Mouse (Mus musculus) liver, embryonic 12.5 days (tissue): ENCODE data around the gene Olfr92. TPM values are rescaled to one million over a fixed set of nuclear protein-coding genes. Genes with fewer than 3 reads are reported as not detected.

Experiments
- polyA plus RNA-seq: library from polyadenylated mRNA; unstranded; fragments of >200 nt; fragmentation: Nextera tagmentation; extraction: Ambion mirVana; gene quantifications from 2 replicates; pipeline ENCODE4 v1.2.1, GENCODE M21; 2016

The Olfr92 gene
- polyA plus RNA-seq, 1 experiment from 2014 or later, result not detected

Other genes starting within 250 kb of the Olfr92 start
- gene Trim40, start 230.0 kb downstream of the Olfr92 start, polyA plus RNA-seq, result not detected in 2 replicates
- gene Trim31, start 222.0 kb downstream of the Olfr92 start, polyA plus RNA-seq, result not detected in 2 replicates
- gene Rnf39, start 177.2 kb downstream of the Olfr92 start, polyA plus RNA-seq, result not detected in 2 replicates
- 44.5 and 47.3 TPM in 2 replicates for gene Ppp1r11, start 168.3 kb downstream of the Olfr92 start, polyA plus RNA-seq
- gene Znrd1, start 161.5 kb downstream of the Olfr92 start, polyA plus RNA-seq, result 32.7 and 33.5 TPM in 2 replicates
- 3.9 and 5.2 TPM in 2 replicates for gene Znrd1as, start 161.5 kb downstream of the Olfr92 start, polyA plus RNA-seq
- not detected in 2 replicates for gene 2410137M14Rik, start 138.9 kb downstream of the Olfr92 start, polyA plus RNA-seq
- 0.11 TPM in 1 of 2 replicates, not detected in the other for gene H2-M5, start 130.6 kb downstream of the Olfr92 start, polyA plus RNA-seq
- gene Zfp57, start 118.9 kb downstream of the Olfr92 start, polyA plus RNA-seq, result 11.2 and 11.8 TPM in 2 replicates
- gene Mog, start 96.7 kb downstream of the Olfr92 start, polyA plus RNA-seq, result not detected in 2 replicates
- 1.1 and 1.6 TPM in 2 replicates for gene Gabbr1, start 74.1 kb downstream of the Olfr92 start, polyA plus RNA-seq
- not detected in 2 replicates for gene Olfr90, start 31.6 kb downstream of the Olfr92 start, polyA plus RNA-seq
- not detected in 2 replicates for gene Olfr91, start 21.8 kb downstream of the Olfr92 start, polyA plus RNA-seq
- not detected in 2 replicates for gene Olfr93, start 41.4 kb upstream of the Olfr92 start, polyA plus RNA-seq
- not detected in 2 replicates for gene Ubd, start 73.8 kb upstream of the Olfr92 start, polyA plus RNA-seq
- gene Olfr94, start 80.9 kb upstream of the Olfr92 start, polyA plus RNA-seq, result not detected in 2 replicates
- not detected in 2 replicates for gene Olfr95, start 93.0 kb upstream of the Olfr92 start, polyA plus RNA-seq
- not detected in 2 replicates for gene Olfr96, start 100.1 kb upstream of the Olfr92 start, polyA plus RNA-seq
- gene Olfr97, start 117.2 kb upstream of the Olfr92 start, polyA plus RNA-seq, result not detected in 2 replicates
- not detected in 2 replicates for gene Olfr98, start 143.7 kb upstream of the Olfr92 start, polyA plus RNA-seq
- 1.1 and 1.5 TPM in 2 replicates for gene H2-M3, start 150.1 kb upstream of the Olfr92 start, polyA plus RNA-seq
- not detected in 2 replicates for gene Olfr99, start 163.4 kb upstream of the Olfr92 start, polyA plus RNA-seq
- gene Olfr101, start 184.2 kb upstream of the Olfr92 start, polyA plus RNA-seq, result not detected in 2 replicates
- not detected in 2 replicates for gene Olfr102, start 197.0 kb upstream of the Olfr92 start, polyA plus RNA-seq
- gene Olfr103, start 219.6 kb upstream of the Olfr92 start, polyA plus RNA-seq, result not detected in 2 replicates
- gene Olfr104-ps, start 239.5 kb upstream of the Olfr92 start, polyA plus RNA-seq, result not detected in 2 replicates